Mouse (Mus musculus): ENCODE results near the gene Tfap4. TPM values are rescaled to one million over a fixed set of nuclear protein-coding genes. Genes with fewer than 3 reads are reported as not detected.

Tfap4 gene
- polyA plus RNA-seq, 1 experiment from 2014 or later, result 8.1 TPM

- ATAC-seq (replicated peaks), result no peak
- no peak overlapping the region for H3K4me3 ChIP-seq
- H3K27me3 ChIP-seq (replicated peaks), result no peaks in the 10 kb centered on the region
- no peaks in the 10 kb centered on the region for H3K9me3 ChIP-seq
- no peak overlapping the region for H3K9ac ChIP-seq
- H3K4me1 ChIP-seq, result peaks cover 70% of the 10 kb centered on the region
- WGBS, result 14% methylated on average over 6 of the region's 6 CpGs
- H3K27ac ChIP-seq, result 0 out of 2 replicates have a peak overlapping the region, but pooled peaks have one; percentile 4
- no peak overlapping the region for H3K4me2 ChIP-seq
- no peaks in the 10 kb centered on the region for H3K36me3 ChIP-seq (replicated peaks)
These were observed 39.4 kb upstream of the Tfap4 start for GRCm38 (mm10) chr16:4598891-4599543.

GRCm38 (mm10) chr16:4598041-4598440 lies 38.4 kb upstream of the Tfap4 start:
- Histone ChIP-seq H3K4me3 (no peak overlapping the region), H3K27me3 (replicated peaks) (no peaks in the 10 kb centered on the region), H3K27ac (0 out of 2 replicates have a peak overlapping the region, but pooled peaks have one; percentile 25), H3K9ac (no peak overlapping the region), H3K36me3 (replicated peaks) (no peaks in the 10 kb centered on the region), H3K4me1 (peaks cover 72% of the 10 kb centered on the region), H3K4me2 (no peak overlapping the region; the same call in 1 of the 2 replicates), H3K9me3 (no peaks in the 10 kb centered on the region)
- WGBS, result 69% methylated on average over 5 of the region's 5 CpGs
- no peak for ATAC-seq (replicated peaks)

- H3K4me2 ChIP-seq, result peak overlapping the region; percentile 91
- H3K4me1 ChIP-seq, result peaks cover 72% of the 10 kb centered on the region
- H3K27me3 ChIP-seq (replicated peaks), result no peaks in the 10 kb centered on the region
- no peak for ATAC-seq (replicated peaks)
- H3K4me3 ChIP-seq, result 0 out of 2 replicates have a peak overlapping the region, but pooled peaks have one; percentile 88
- H3K36me3 ChIP-seq (replicated peaks), result no peaks in the 10 kb centered on the region
- no peaks in the 10 kb centered on the region for H3K9me3 ChIP-seq
- no peak overlapping the region for H3K27ac ChIP-seq
- H3K9ac ChIP-seq, result no peak overlapping the region
- 65% methylated on average over 7 of the region's 7 CpGs for WGBS
These were observed 37.6 kb upstream of the Tfap4 start for GRCm38 (mm10) chr16:4597296-4597695.

GRCm38 (mm10) chr16:4596836-4597235 lies 37.2 kb upstream of the Tfap4 start:
- 32% methylated on average over 2 of the region's 2 CpGs for WGBS
- 0 out of 2 replicates have a peak overlapping the region, but pooled peaks have one; percentile 6 for H3K27ac ChIP-seq
- H3K36me3 ChIP-seq (replicated peaks), result no peaks in the 10 kb centered on the region
- H3K9me3 ChIP-seq, result no peaks in the 10 kb centered on the region
- ATAC-seq (replicated peaks), result no peak
- no peaks in the 10 kb centered on the region for H3K27me3 ChIP-seq (replicated peaks)
- peak overlapping the region; percentile 91 for H3K4me2 ChIP-seq
- no peak overlapping the region for H3K9ac ChIP-seq
- peak overlapping the region; percentile 88; the same call in 1 of the 2 replicates for H3K4me3 ChIP-seq
- peaks cover 68% of the 10 kb centered on the region for H3K4me1 ChIP-seq

- Histone ChIP-seq H3K4me1 (peaks cover 70% of the 10 kb centered on the region), H3K9ac (peak overlapping the region; percentile 88), H3K36me3 (replicated peaks) (no peaks in the 10 kb centered on the region), H3K27ac (peak overlapping the region; percentile 93), H3K27me3 (replicated peaks) (no peaks in the 10 kb centered on the region), H3K4me3 (peak overlapping the region; percentile 88), H3K4me2 (peak overlapping the region; percentile 91), H3K9me3 (no peaks in the 10 kb centered on the region)
- ATAC-seq (replicated peaks), result no peak
- 9% methylated on average over 3 of the region's 3 CpGs for WGBS
These were observed 36.6 kb upstream of the Tfap4 start for GRCm38 (mm10) chr16:4596141-4596728.

- H3K9ac ChIP-seq, result peak overlapping the region; percentile 88
- H3K4me1 ChIP-seq, result peaks cover 66% of the 10 kb centered on the region
- peak; percentile 18 for ATAC-seq (replicated peaks)
- H3K36me3 ChIP-seq (replicated peaks), result no peaks in the 10 kb centered on the region
- peak overlapping the region; percentile 93 for H3K27ac ChIP-seq
- peak overlapping the region; percentile 91 for H3K4me2 ChIP-seq
- H3K9me3 ChIP-seq, result no peaks in the 10 kb centered on the region
- peak overlapping the region; percentile 88 for H3K4me3 ChIP-seq
- no peaks in the 10 kb centered on the region for H3K27me3 ChIP-seq (replicated peaks)
- 1% methylated on average over 5 of the region's 5 CpGs for WGBS
These were observed 35.9 kb upstream of the Tfap4 start for GRCm38 (mm10) chr16:4595527-4595963.

- no peaks in the 10 kb centered on the region for H3K9me3 ChIP-seq
- peak overlapping the region; percentile 88 for H3K9ac ChIP-seq
- no peaks in the 10 kb centered on the region for H3K36me3 ChIP-seq (replicated peaks)
- WGBS, result under 1% methylated on average over 51 of the region's 52 CpGs
- peak; percentile 55 for ATAC-seq (replicated peaks)
- H3K4me2 ChIP-seq, result peak overlapping the region; percentile 91
- no peaks in the 10 kb centered on the region for H3K27me3 ChIP-seq (replicated peaks)
- H3K4me3 ChIP-seq, result peak overlapping the region; percentile 88
- peaks cover 60% of the 10 kb centered on the region for H3K4me1 ChIP-seq
- peak overlapping the region; percentile 93 for H3K27ac ChIP-seq
These were observed 35.3 kb upstream of the Tfap4 start for GRCm38 (mm10) chr16:4594814-4595526.

GRCm38 (mm10) chr16:4593971-4594813 lies 34.5 kb upstream of the Tfap4 start, which contains the start of gene Glis2:
Gene Glis2, plus strand, starts transcription at chr16:4594713.
- 0% methylated on average over 24 of the region's 74 CpGs for WGBS
- peaks cover 59% of the 10 kb centered on the region for H3K4me1 ChIP-seq

GRCm38 (mm10) chr16:4592909-4593875 lies 33.5 kb upstream of the Tfap4 start:
- 11% methylated on average over 32 of the region's 32 CpGs for WGBS
- Histone ChIP-seq H3K27ac (peak overlapping the region; percentile 93), H3K27me3 (replicated peaks) (no peaks in the 10 kb centered on the region), H3K9me3 (no peaks in the 10 kb centered on the region), H3K4me2 (peak overlapping the region; percentile 91), H3K36me3 (replicated peaks) (no peaks in the 10 kb centered on the region), H3K4me3 (peak overlapping the region; percentile 88), H3K9ac (peak overlapping the region; percentile 88), H3K4me1 (peaks cover 49% of the 10 kb centered on the region)
- no peak for ATAC-seq (replicated peaks)

More at GRCm38 (mm10) chr16:4593971-4594813, 34.5 kb upstream of the Tfap4 start, which contains the start of gene Glis2:
- Histone ChIP-seq H3K4me3 (peak within 1 kb of the TSS; percentile 88), H3K36me3 (replicated peaks) (no peaks in the 10 kb centered on the region), H3K4me2 (peak within 1 kb of the TSS; percentile 91), H3K27ac (peak within 1 kb of the TSS; percentile 93), H3K27me3 (replicated peaks) (no peaks in the 10 kb centered on the region), H3K9me3 (no peaks in the 10 kb centered on the region), H3K9ac (peak within 1 kb of the TSS; percentile 88)
- ATAC-seq (replicated peaks), result peak; percentile 83

- ATAC-seq (replicated peaks), result no peak
- Histone ChIP-seq H3K4me3 (no peak overlapping the region), H3K27me3 (replicated peaks) (no peaks in the 10 kb centered on the region), H3K4me2 (no peak overlapping the region), H3K9ac (no peak overlapping the region), H3K27ac (no peak overlapping the region), H3K36me3 (replicated peaks) (no peaks in the 10 kb centered on the region), H3K4me1 (peaks cover 33% of the 10 kb centered on the region), H3K9me3 (no peaks in the 10 kb centered on the region)
- WGBS, result 96% methylated on average over 9 of the region's 9 CpGs
These were observed 30.6 kb upstream of the Tfap4 start for GRCm38 (mm10) chr16:4590236-4590635.
